Mouse (Mus musculus) T-helper 1 cell (primary cell): ENCODE data around the gene G0s2.

ENCODE experiments used
- in situ Hi-C: fragments of 300-600 bp; cut with MboI, MseI; formaldehyde crosslinking; loops from one replicate; pipeline ENCODE4 v1.15.1; 2025; ENCODE audit warnings: high pct_unique_total_duplicates

The G0s2 gene

DNA sequence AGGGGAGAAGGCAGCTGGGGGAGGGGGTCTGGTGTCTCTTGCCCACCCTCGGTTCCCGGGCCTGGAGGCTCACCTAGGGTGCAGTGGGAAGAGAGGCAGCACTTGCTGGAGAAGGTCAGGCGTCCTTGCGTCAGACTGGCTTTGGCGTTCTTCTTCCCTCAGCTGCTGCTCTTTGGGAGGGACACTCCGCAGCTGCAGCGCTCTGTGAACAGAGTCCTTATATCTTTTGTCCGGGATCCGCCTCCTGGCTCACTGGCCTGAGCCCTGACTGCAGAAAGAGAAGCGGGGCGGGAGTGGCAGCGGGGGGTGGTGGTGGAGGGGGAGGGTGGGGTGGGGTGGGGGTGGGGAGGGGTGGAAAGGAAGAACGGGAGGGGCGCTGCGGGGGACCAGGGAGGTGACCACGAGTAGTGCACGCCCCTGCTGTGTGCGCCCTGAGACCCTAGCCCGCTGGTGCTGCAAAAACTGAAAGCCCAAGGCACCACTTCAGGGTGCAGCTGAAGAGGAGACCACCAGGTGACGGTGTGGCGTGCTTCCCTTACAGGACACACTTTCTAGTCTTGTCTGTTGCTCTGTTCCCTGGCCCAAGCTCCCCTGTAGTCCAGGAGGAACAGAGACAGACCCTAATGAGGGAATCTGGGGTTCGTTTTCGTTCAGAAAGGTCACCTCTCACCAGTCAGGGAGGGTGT is at the start of gene G0s2:
Gene G0s2, minus strand, starts transcription at position 302 of the 686 bp plus-strand sequence.
- in situ Hi-C loops: no loop called here

- in situ Hi-C loops: loop anchor here (5.0 to 25.0 kb wide), 2 partner anchors 63 to 1133 kb away; partner anchors contain the start of gene Kcnh1
Observed at GRCm38 (mm10) chr1:193320398-193320797, 47.4 kb upstream of the G0s2 start.

GRCm38 (mm10) chr1:193319721-193320120 is 46.7 kb upstream of the G0s2 start:
- in situ Hi-C loops: loop anchor here (5.0 to 25.0 kb wide), 2 partner anchors 62 to 1132 kb away; partner anchors contain the start of gene Kcnh1

DNA sequence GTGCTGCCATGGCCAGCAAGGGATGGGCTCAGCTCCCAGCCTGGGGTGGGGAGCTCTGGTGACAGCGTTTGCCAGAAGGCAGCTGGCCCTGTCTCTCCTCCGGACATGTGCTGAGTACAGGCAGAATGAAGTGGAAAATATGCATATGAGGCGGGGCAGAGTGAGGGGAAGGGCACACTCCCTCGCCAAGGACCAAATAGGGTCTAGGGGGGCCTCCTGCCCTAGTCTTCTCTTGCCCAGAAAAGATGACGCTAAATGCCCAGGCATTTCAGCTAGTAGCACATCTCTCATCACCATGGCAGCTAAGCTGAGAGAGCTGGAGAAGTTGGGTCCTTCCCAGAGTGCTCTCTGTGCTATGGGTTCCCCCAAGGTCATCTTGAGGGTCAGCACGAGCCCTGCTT is 44.1 kb upstream of the G0s2 start:
- in situ Hi-C loops: loop anchor here (25.0 kb wide), 1 partner anchor 1130 kb away; the partner anchor contains the start of gene Kcnh1

DNA sequence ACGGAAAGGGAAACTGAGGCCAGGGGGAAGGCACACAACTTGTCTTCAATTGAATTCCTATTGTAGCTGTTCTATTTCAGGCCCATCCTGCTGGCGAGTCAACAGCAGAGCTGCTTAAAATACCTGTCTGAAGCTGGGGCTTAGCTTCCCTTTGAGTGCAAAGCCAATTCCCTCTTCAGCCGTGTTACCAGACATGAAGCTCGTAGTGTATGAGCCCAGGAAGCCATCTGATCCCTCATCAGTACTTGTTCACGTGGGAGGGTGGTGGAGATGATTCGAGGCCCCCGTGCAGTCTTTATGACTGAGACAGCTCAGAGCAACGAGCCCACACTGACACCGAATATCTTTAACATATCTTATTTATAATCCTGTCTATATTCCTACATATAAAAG is 43.3 kb upstream of the G0s2 start:
- in situ Hi-C loops: loop anchor here (25.0 kb wide), 1 partner anchor 1129 kb away; the partner anchor contains the start of gene Kcnh1

GRCm38 (mm10) chr1:193315705-193316357 is 42.8 kb upstream of the G0s2 start:
- in situ Hi-C loops: loop anchor here (25.0 kb wide), 1 partner anchor 1129 kb away; the partner anchor contains the start of gene Kcnh1

- in situ Hi-C loops: loop anchor here (25.0 kb wide), 1 partner anchor 1124 kb away; the partner anchor contains the start of gene Kcnh1
Observed at GRCm38 (mm10) chr1:193311596-193311995, 38.6 kb upstream of the G0s2 start.

GRCm38 (mm10) chr1:193310519-193311085 is 37.6 kb upstream of the G0s2 start:
- in situ Hi-C loops: loop anchor here (25.0 kb wide), 1 partner anchor 1123 kb away; the partner anchor contains the start of gene Kcnh1

DNA sequence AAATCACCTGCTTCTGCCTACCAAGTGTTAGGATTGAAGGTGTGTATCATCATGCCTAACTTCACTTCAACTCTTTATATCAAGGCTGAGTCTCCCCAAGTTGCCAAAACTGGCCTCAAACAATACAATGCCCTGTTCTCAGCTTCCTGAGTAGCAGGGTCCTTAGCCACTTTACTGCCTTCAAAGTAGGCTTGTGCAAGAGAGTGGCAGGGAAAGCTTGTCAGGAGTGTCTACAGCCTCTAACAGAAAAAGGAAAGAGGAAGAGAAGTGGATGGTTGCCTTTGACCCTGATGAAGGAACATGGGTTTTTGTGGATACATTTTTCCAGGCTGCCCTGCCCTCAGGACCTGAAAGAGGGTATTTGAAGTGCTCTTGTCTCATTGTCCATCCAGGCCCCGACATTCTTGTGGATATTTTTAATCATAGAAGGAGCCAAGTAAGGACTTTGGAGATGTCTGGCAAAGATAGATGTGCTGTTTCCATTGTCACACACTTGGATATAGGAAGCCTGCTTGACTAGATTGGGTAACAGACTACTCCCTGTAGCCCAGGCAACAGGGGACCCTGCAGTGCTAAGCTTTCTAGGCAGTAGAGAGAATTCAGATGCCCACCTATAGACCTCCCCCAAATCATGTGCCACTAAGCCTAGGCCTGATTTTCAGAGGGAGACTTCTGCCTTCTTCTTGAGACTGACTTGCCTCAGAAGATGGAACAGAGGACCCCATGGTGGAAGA is 36.9 kb upstream of the G0s2 start:
- in situ Hi-C loops: loop anchor here (25.0 kb wide), 1 partner anchor 1123 kb away; the partner anchor contains the start of gene Kcnh1

- in situ Hi-C loops: loop anchor here (25.0 kb wide), 1 partner anchor 1120 kb away; the partner anchor contains the start of gene Kcnh1
Observed at GRCm38 (mm10) chr1:193306832-193307231, 33.8 kb upstream of the G0s2 start.

DNA sequence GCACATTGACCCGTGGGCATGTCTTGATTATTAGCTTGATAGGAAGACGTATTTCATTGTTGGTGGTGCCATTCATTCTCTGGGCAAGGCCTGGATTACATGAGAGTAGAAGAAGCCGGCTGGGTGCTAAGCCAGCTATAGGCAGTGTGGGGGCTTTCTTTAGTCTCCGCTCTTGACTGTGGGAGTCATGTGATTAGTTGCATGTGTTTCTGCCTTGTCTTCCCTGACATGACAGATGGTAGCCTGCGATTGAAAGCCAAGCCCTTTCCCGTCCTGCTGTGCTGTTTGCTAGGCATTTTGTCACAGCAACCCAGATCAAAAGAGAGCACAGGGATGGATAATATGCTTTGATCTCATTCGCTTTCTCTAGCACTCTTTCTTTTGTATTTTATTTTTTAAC is 32.4 kb upstream of the G0s2 start:
- in situ Hi-C loops: loop anchor here (25.0 kb wide), 1 partner anchor 1118 kb away; the partner anchor contains the start of gene Kcnh1

- in situ Hi-C loops: loop anchor here (25.0 kb wide), 1 partner anchor 1116 kb away; the partner anchor contains the start of gene Kcnh1
Observed at GRCm38 (mm10) chr1:193303096-193303495, 30.1 kb upstream of the G0s2 start.

DNA sequence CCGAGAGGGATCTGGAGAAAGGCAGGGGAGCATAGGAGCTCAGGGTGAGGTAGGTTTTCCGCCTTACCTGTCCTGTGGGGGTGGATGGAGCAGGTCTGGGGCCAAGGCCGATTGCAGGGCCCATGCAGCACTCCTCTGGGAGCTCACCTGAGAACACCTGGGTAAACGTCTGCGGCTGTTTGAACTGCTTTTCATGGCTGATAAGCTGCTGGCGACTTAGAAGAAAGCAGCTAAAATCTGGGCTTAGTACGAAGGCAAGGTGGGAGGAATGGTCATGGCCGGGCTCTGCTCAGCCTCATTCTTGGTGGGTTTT is 29.0 kb upstream of the G0s2 start:
- in situ Hi-C loops: loop anchor here (25.0 kb wide), 1 partner anchor 1115 kb away; the partner anchor contains the start of gene Kcnh1

- in situ Hi-C loops: loop anchor here (25.0 kb wide), 1 partner anchor 1114 kb away; the partner anchor contains the start of gene Kcnh1
Observed at GRCm38 (mm10) chr1:193301216-193302092, 28.4 kb upstream of the G0s2 start.

DNA sequence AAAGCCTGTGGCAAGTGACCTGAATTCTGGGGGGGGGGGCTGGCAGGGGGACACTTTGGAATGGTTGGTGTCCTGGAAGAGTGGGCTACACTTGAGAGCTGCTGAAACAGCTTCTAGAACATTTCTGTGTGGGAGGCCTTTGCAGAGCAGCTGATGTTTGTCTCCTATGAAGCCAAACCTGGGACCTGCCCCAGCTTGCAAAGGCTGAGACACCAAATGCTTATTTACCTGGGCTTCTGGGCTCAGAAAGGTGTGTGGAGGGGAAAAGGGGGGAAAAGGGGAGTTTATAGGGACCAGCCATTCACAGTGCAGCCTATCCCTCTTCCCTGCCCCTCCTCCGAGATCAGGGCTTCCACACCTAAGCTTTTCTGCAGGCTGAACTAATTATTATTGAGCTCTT is 27.0 kb upstream of the G0s2 start:
- in situ Hi-C loops: loop anchor here (25.0 kb wide), 1 partner anchor 1113 kb away; the partner anchor contains the start of gene Kcnh1

GRCm38 (mm10) chr1:193298141-193298765 is 25.2 kb upstream of the G0s2 start:
- in situ Hi-C loops: no loop called here

DNA sequence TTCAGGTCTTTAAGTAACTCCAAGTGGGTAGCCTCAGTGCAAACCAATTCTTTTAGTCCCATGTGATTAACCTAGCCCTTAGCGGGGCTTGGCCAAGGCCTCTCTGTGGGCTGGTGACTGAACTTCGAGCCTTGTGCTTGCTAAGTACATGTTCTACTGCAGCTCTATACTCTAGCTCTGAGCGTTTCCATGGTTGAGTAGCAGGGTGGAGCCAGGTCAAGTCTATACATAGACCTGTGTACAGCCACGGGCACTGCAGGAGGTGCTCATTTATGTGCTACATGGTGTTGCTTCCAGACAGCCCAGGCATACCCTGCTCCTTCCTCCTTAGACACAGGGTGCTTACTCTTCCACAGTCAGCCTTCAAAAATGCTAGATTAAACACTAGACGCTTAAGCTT is 22.9 kb upstream of the G0s2 start:
- in situ Hi-C loops: no loop called here

- in situ Hi-C loops: no loop called here
Observed at GRCm38 (mm10) chr1:193293926-193294325, 20.9 kb upstream of the G0s2 start.

GRCm38 (mm10) chr1:193293039-193293438 is 20.0 kb upstream of the G0s2 start:
- in situ Hi-C loops: no loop called here

GRCm38 (mm10) chr1:193290686-193291085 is 17.7 kb upstream of the G0s2 start:
- in situ Hi-C loops: no loop called here
